Comparison of ENCODE assay signal across 9 mouse cellular contexts in genomic region chr15:84681455-84682193, GRCm38 (mm10). TPM values are rescaled to one million over a fixed set of nuclear protein-coding genes. Genes with fewer than 3 reads are reported as not detected.
A peak's percentile ranks its signal among the peaks of the same experiment; 100 is the strongest.
DNase-seq lines count a peak whose midpoint lies in the region; ATAC-seq and TF ChIP-seq lines count a peak whose summit lies in the region.
"Had no signal": no experiment of that assay in that cellular context is flagged by ENCODE, and none has a peak within 500 bp of the region (broad histone marks: within the 10 kb centered on the region; RNA-seq: fewer than 3 reads in every experiment).

No protein-coding gene starts in this region.

- H3K4me2 ChIP-seq in heart, embryonic 12.5 days, result peak overlapping the region; percentile 85
- H3K4me2 ChIP-seq in kidney, postnatal 0 days (ENCODE audit: low read length), result peak overlapping the region; percentile 92

- H3K4me3 ChIP-seq in heart, embryonic 12.5 days, result peak overlapping the region; percentile 77
- H3K4me3 ChIP-seq in kidney, postnatal 0 days (replicated peaks; ENCODE audit: low read depth, low read length), result peak overlapping the region; percentile 73
- peak overlapping the region; percentile 80 for H3K4me3 ChIP-seq in midbrain, embryonic 10.5 days
- H3K4me3 ChIP-seq in thymus, adult 2 months (ENCODE audit: control insufficient read depth, insufficient read depth, low read length), result peak overlapping the region; percentile 50

- TF ChIP-seq POLR2A in thymus, adult 2 months (IDR thresholded peaks at IDR 0.05; ENCODE audit: control insufficient read depth, extremely low read depth, insufficient read depth, low read length, poor library complexity), result no peak

- 2% methylated on average over 31 of the region's 31 CpGs for WGBS in heart, embryonic 12.5 days
- WGBS in kidney, postnatal 0 days, result 5% methylated on average over 31 of the region's 31 CpGs
- 3% methylated on average over 31 of the region's 31 CpGs for WGBS in midbrain, embryonic 10.5 days
- WGBS in thymus, adult 2 months, result 3% methylated on average over 31 of the region's 31 CpGs

- H3K36me3 ChIP-seq in heart, embryonic 12.5 days, result peaks cover 3% of the 10 kb centered on the region; the same call in 1 of the 2 replicates
- no peaks in the 10 kb centered on the region for H3K36me3 ChIP-seq in kidney, postnatal 0 days (ENCODE audit: insufficient read depth, low read length)
- H3K36me3 ChIP-seq in midbrain, embryonic 10.5 days, result no peaks in the 10 kb centered on the region
- H3K36me3 ChIP-seq in thymus, adult 2 months (ENCODE audit: control insufficient read depth, insufficient read depth, low read length), result no peaks in the 10 kb centered on the region
- H3K36me3 ChIP-seq: G1E had no signal

- DNase-seq in gastrocnemius, postnatal 10 days, result peak; percentile 75
- no peak for DNase-seq in gastrocnemius, adult 18-20 months (ENCODE audit: low spot score)
- DNase-seq in embryo, embryonic 10.5 days (ENCODE audit: low spot score), result peak; percentile 79
- peak; percentile 91 for DNase-seq in kidney, postnatal 0 days (ENCODE audit: low spot score)
- DNase-seq in midbrain, embryonic 10.5 days (ENCODE audit: low spot score), result peak; percentile 71
- DNase-seq in thymus, adult 2 months, result peak; percentile 13
- no peak for DNase-seq in cerebellum, adult 9-11 months

- peak; percentile 40; the same call in 1 of the 2 replicates for TF ChIP-seq CTCF in kidney, postnatal 0 days (IDR thresholded peaks at IDR 0.05; ENCODE audit: low read depth)
- no peak for TF ChIP-seq CTCF in thymus, adult 2 months (IDR thresholded peaks at IDR 0.05; ENCODE audit: borderline replicate concordance, control insufficient read depth, extremely low read depth, insufficient read depth, low read length, poor library complexity)

- peaks cover 47% of the 10 kb centered on the region for H3K4me1 ChIP-seq in heart, embryonic 12.5 days (replicated peaks)
- peaks cover 21% of the 10 kb centered on the region for H3K4me1 ChIP-seq in kidney, postnatal 0 days (replicated peaks; ENCODE audit: insufficient read depth, low read length)
- H3K4me1 ChIP-seq in midbrain, embryonic 10.5 days, result peaks cover 62% of the 10 kb centered on the region
- H3K4me1 ChIP-seq in thymus, adult 2 months (replicated peaks; ENCODE audit: control insufficient read depth, insufficient read depth, low read length), result peaks cover 21% of the 10 kb centered on the region

- peak overlapping the region; percentile 58; the same call in 1 of the 2 replicates for H3K27ac ChIP-seq in heart, embryonic 12.5 days (ENCODE audit: poor library complexity, severe bottlenecking)
- peak overlapping the region; percentile 87 for H3K27ac ChIP-seq in kidney, postnatal 0 days
- peak overlapping the region; percentile 79 for H3K27ac ChIP-seq in midbrain, embryonic 10.5 days (replicated peaks)
- H3K27ac ChIP-seq in thymus, adult 2 months (ENCODE audit: control insufficient read depth, insufficient read depth, low read length), result no peak overlapping the region

- H3K9me3 ChIP-seq in heart, embryonic 12.5 days (replicated peaks), result no peaks in the 10 kb centered on the region
- no peaks in the 10 kb centered on the region for H3K9me3 ChIP-seq in kidney, postnatal 0 days (replicated peaks; ENCODE audit: low read length)
- H3K9me3 ChIP-seq in midbrain, embryonic 10.5 days (replicated peaks), result no peaks in the 10 kb centered on the region

- no peaks in the 10 kb centered on the region for H3K27me3 ChIP-seq in heart, embryonic 12.5 days (replicated peaks)
- H3K27me3 ChIP-seq in kidney, postnatal 0 days (ENCODE audit: insufficient read depth, low read length), result no peaks in the 10 kb centered on the region
- peaks cover 60% of the 10 kb centered on the region for H3K27me3 ChIP-seq in midbrain, embryonic 10.5 days (ENCODE audit: low read depth, poor library complexity, severe bottlenecking)
- H3K27me3 ChIP-seq in thymus, adult 2 months (ENCODE audit: control insufficient read depth, insufficient read depth, low read length), result no peaks in the 10 kb centered on the region; the same call in 1 of the 2 replicates

- H3K9ac ChIP-seq in heart, embryonic 12.5 days, result peak overlapping the region; percentile 84
- H3K9ac ChIP-seq in kidney, postnatal 0 days (ENCODE audit: low read depth, low read length), result peak overlapping the region; percentile 79

- ATAC-seq in heart, embryonic 12.5 days (ENCODE audit: insufficient number of reproducible peaks, low FRiP score), result peak; percentile 68
- ATAC-seq in kidney, postnatal 0 days (replicated peaks; ENCODE audit: low FRiP score, low read depth), result peak; percentile 63

RNA-seq across cellular contexts. Expression of gene Prr5, which starts 12.2 kb away (rescaled TPM):
- 10 to 100 TPM; 12.3 to 12.7 TPM for total RNA-seq in gastrocnemius, postnatal 10 days (2021)
- 1 to 10 TPM; 2.4 to 3.2 TPM for total RNA-seq in gastrocnemius, adult 18-20 months (2021)
- polyA plus RNA-seq in heart, embryonic 12.5 days (2016; fragmentation: Nextera tagmentation; extraction: Ambion mirVana), result 23.1 and 25.5 TPM in 2 replicates
- 35.0 and 35.6 TPM in 2 replicates for polyA plus RNA-seq in kidney, postnatal 0 days (2015; fragmentation: Nextera tagmentation; extraction: Ambion mirVana)
- 14.7 and 17.1 TPM in 2 replicates for polyA plus RNA-seq in midbrain, embryonic 10.5 days (2016; fragmentation: Nextera tagmentation; extraction: Ambion mirVana)
- 9.0 and 10.3 TPM in 2 replicates for polyA plus RNA-seq in thymus, adult 2 months (2012; rRNA removed)
- total RNA-seq: G1E had no signal
- polyA plus RNA-seq: G1E had no signal

RNA-seq across cellular contexts. Expression of gene Arhgap8, which starts 38.2 kb away (rescaled TPM):
- not detected for total RNA-seq in gastrocnemius, postnatal 10 days (2021)
- total RNA-seq in gastrocnemius, adult 18-20 months (2021), result under 1 TPM in 1 of 2 experiments, not detected in 1; 0.14 TPM
- polyA plus RNA-seq in heart, embryonic 12.5 days (2016; fragmentation: Nextera tagmentation; extraction: Ambion mirVana), result 3.4 and 4.0 TPM in 2 replicates
- polyA plus RNA-seq in kidney, postnatal 0 days (2015; fragmentation: Nextera tagmentation; extraction: Ambion mirVana), result 13.9 and 14.7 TPM in 2 replicates
- polyA plus RNA-seq in midbrain, embryonic 10.5 days (2016; fragmentation: Nextera tagmentation; extraction: Ambion mirVana), result 1.5 and 1.7 TPM in 2 replicates
- polyA plus RNA-seq in thymus, adult 2 months (2012; rRNA removed), result 11.8 and 16.0 TPM in 2 replicates
- total RNA-seq: G1E had no signal
- polyA plus RNA-seq: G1E had no signal

Comparison
In these comparisons a context has a peak if more than half of its experiments do, and no peak if none do; other contexts are left out.
1. DNase-seq: peak in gastrocnemius, postnatal 10 days (single experiment), embryo, embryonic 10.5 days (single experiment), kidney, postnatal 0 days (single experiment), midbrain, embryonic 10.5 days (single experiment) and thymus, adult 2 months (single experiment); none in gastrocnemius, adult 18-20 months (single experiment) and cerebellum, adult 9-11 months (single experiment).
2. Peak in every context shown above with its lines, with median percentiles within 50 percentile points of each other: H3K4me3 ChIP-seq.